Mouse (Mus musculus) intestine, postnatal 0 days (tissue): Measurements from ENCODE around the gene Crk. TPM values are rescaled to one million over a fixed set of nuclear protein-coding genes. Genes with fewer than 3 reads are reported as not detected.
A peak's percentile ranks its signal among the peaks of the same experiment; 100 is the strongest.
"Not testable (repeated sequence)": the region's sequence is repeated elsewhere in the genome, so short reads cannot be mapped to it uniquely, and the experiment has no call there.

ENCODE experiments used
- ATAC-seq: fragments of 200-750 bp; cut with Nextera tagmentation; 2 replicates; pipeline ENCODE4 v1.8.0; 2017; ENCODE audit warnings: mild to moderate bottlenecking, moderate TSS enrichment, moderate library complexity
- H3K27ac ChIP-seq: fragments of 300-500 bp; sonication (generic); 2 replicates; pipeline ENCODE4 v1.5.1; 2014; ENCODE audit warnings: mild to moderate bottlenecking, low read depth, low read length, moderate library complexity
- H3K27me3 ChIP-seq: fragments of 300-500 bp; sonication (generic); replicated peaks from 2 replicates; pipeline ENCODE4 v1.6.1; 2014; ENCODE audit warnings: low read length, mixed read lengths; ENCODE audit not compliant: control insufficient read depth, insufficient read depth
- H3K36me3 ChIP-seq: fragments of 300-500 bp; sonication (generic); 2 replicates; pipeline ENCODE4 v1.6.1; 2014; ENCODE audit warnings: mild to moderate bottlenecking, moderate library complexity; ENCODE audit not compliant: control insufficient read depth, insufficient read depth
- H3K4me1 ChIP-seq: fragments of 300-500 bp; sonication (generic); replicated peaks from 2 replicates; pipeline ENCODE4 v1.6.1; 2014; ENCODE audit warnings: antibody characterized with exemption, low read length, mixed read lengths; ENCODE audit not compliant: control insufficient read depth, insufficient read depth
- H3K4me2 ChIP-seq: fragments of 300-500 bp; sonication (generic); replicated peaks from 2 replicates; pipeline ENCODE4 v1.6.1; 2014; ENCODE audit warnings: low read depth, mild to moderate bottlenecking, moderate library complexity
- H3K4me3 ChIP-seq: fragments of 300-500 bp; sonication (generic); 2 replicates; pipeline ENCODE4 v1.5.1; 2014; ENCODE audit warnings: low read depth, low read length
- H3K9ac ChIP-seq: fragments of 300-500 bp; sonication (generic); 2 replicates; pipeline ENCODE4 v1.6.1; 2014; ENCODE audit warnings: mild to moderate bottlenecking, low read depth, low read length
- H3K9me3 ChIP-seq: fragments of 300-500 bp; sonication (generic); 2 replicates; pipeline ENCODE4 v1.6.1; 2016; ENCODE audit warnings: mixed run types; ENCODE audit not compliant: control insufficient read depth
- CTCF ChIP-seq: sonication (generic); IDR thresholded peaks from 2 replicates; pipeline ENCODE4 v1.5.1; 2016; ENCODE audit warnings: low read depth, mild to moderate bottlenecking, control low read depth, antibody characterized with exemption, moderate library complexity
- WGBS: fragments of 180-500 bp; shearing (Covaris S2); extraction: QIAGEN DNeasy Blood & Tissue Kit; methylation state at CpG from one replicate; pipeline ENCODE4 v1.1.7; 2014; 5-methylcytosine and 5-hydroxymethylcytosine counted together
- polyA plus RNA-seq: library from polyadenylated mRNA; unstranded; fragments of >200 nt; fragmentation: Nextera tagmentation; extraction: Ambion mirVana; gene quantifications from 2 replicates; pipeline ENCODE4 v1.2.1, GENCODE M21; 2015

The Crk gene
- polyA plus RNA-seq, 1 experiment from 2014 or later, result 64.8 TPM

GRCm38 (mm10) chr11:75715556-75715955, 36.5 kb downstream of the Crk start:
- H3K4me2 ChIP-seq, result no peak overlapping the region
- TF ChIP-seq CTCF, result no peak
- WGBS, result 46% methylated on average over 12 of the region's 12 CpGs

GRCm38 (mm10) chr11:75716661-75717325, 37.7 kb downstream of the Crk start:
- Histone ChIP-seq H3K27me3 (no peaks in the 10 kb centered on the region), H3K4me1 (no peaks in the 10 kb centered on the region), H3K9ac (no peak overlapping the region), H3K27ac (no peak overlapping the region), H3K9me3 (no peaks in the 10 kb centered on the region), H3K4me2 (no peak overlapping the region), H3K36me3 (no peaks in the 10 kb centered on the region), H3K4me3 (no peak overlapping the region)
- TF ChIP-seq CTCF, result peak; percentile 25; the same call in 1 of the 2 replicates
- ATAC-seq, result no peak
- 78% methylated on average over 7 of the region's 8 CpGs for WGBS

More at GRCm38 (mm10) chr11:75715556-75715955, 36.5 kb downstream of the Crk start:
- no peaks in the 10 kb centered on the region for H3K4me1 ChIP-seq
- no peaks in the 10 kb centered on the region for H3K27me3 ChIP-seq
- no peak overlapping the region for H3K9ac ChIP-seq
- H3K9me3 ChIP-seq, result no peaks in the 10 kb centered on the region
- H3K27ac ChIP-seq, result no peak overlapping the region
- ATAC-seq, result no peak
- H3K36me3 ChIP-seq, result no peaks in the 10 kb centered on the region
- no peak overlapping the region for H3K4me3 ChIP-seq

- Histone ChIP-seq H3K27me3 (no peaks in the 10 kb centered on the region), H3K9me3 (no peaks in the 10 kb centered on the region), H3K4me2 (no peak overlapping the region), H3K9ac (no peak overlapping the region), H3K36me3 (no peaks in the 10 kb centered on the region), H3K4me1 (no peaks in the 10 kb centered on the region), H3K4me3 (no peak overlapping the region), H3K27ac (no peak overlapping the region)
- no peak for ATAC-seq
- TF ChIP-seq CTCF, result no peak
- WGBS, result 48% methylated on average over 4 of the region's 4 CpGs
These were observed 43.3 kb downstream of the Crk start for GRCm38 (mm10) chr11:75722339-75722738.

GRCm38 (mm10) chr11:75727168-75727567, 48.1 kb downstream of the Crk start:
- no peak overlapping the region for H3K9ac ChIP-seq
- H3K36me3 ChIP-seq, result no peaks in the 10 kb centered on the region
- H3K4me2 ChIP-seq, result no peak overlapping the region
- H3K9me3 ChIP-seq, result no peaks in the 10 kb centered on the region
- H3K4me1 ChIP-seq, result no peaks in the 10 kb centered on the region
- no peak for ATAC-seq
- H3K27me3 ChIP-seq, result no peaks in the 10 kb centered on the region
- H3K27ac ChIP-seq, result no peak overlapping the region
- 62% methylated on average over 2 of the region's 2 CpGs for WGBS
- no peak overlapping the region for H3K4me3 ChIP-seq
- no peak for TF ChIP-seq CTCF

- H3K4me1 ChIP-seq, H3K9ac ChIP-seq, ATAC-seq, H3K27me3 ChIP-seq, H3K4me3 ChIP-seq, H3K4me2 ChIP-seq, H3K9me3 ChIP-seq, H3K27ac ChIP-seq, H3K36me3 ChIP-seq: not testable (repeated sequence)
- WGBS, result 83% methylated on average over 6 of the region's 6 CpGs
These were observed 48.6 kb downstream of the Crk start for GRCm38 (mm10) chr11:75727659-75728058.

- Histone ChIP-seq H3K9ac (peak within 1 kb of the TSS; percentile 77), H3K4me1 (peaks cover 4% of the 10 kb centered on the region; the same call in 1 of the 2 replicates), H3K4me2 (peak within 1 kb of the TSS; percentile 88), H3K9me3 (no peaks in the 10 kb centered on the region), H3K27ac (peak within 1 kb of the TSS; percentile 94), H3K36me3 (no peaks in the 10 kb centered on the region), H3K27me3 (no peaks in the 10 kb centered on the region), H3K4me3 (peak within 1 kb of the TSS; percentile 98)
- peak; percentile 89 for ATAC-seq
- TF ChIP-seq CTCF, result no peak
- 1% methylated on average over 72 of the region's 76 CpGs for WGBS
These were observed 53.6 kb downstream of the Crk start, which contains the start of gene Ywhae for GRCm38 (mm10) chr11:75732434-75733226. Ywhae (plus strand) TSS chr11:75732869.
